ENCODE assay signal across 23 mouse cellular contexts in genomic region chr8:45521595-45521994, GRCm38 (mm10). TPM values are rescaled to one million over a fixed set of nuclear protein-coding genes. Genes with fewer than 3 reads are reported as not detected.
DNase-seq lines count a peak whose midpoint lies in the region; ATAC-seq and TF ChIP-seq lines count a peak whose summit lies in the region.
"Had no signal": no experiment of that assay in that cellular context is flagged by ENCODE, and none has a peak within 500 bp of the region (broad histone marks: within the 10 kb centered on the region; RNA-seq: fewer than 3 reads in every experiment).

No protein-coding gene starts in this region.

- peak; percentile 56; the same call in 1 of the 2 replicates for ATAC-seq in midbrain, embryonic 15.5 days (replicated peaks)
- no peak for ATAC-seq in midbrain, embryonic 11.5 days (ENCODE audit: low FRiP score)
- peak; percentile 68; the same call in 1 of the 2 replicates for ATAC-seq in neural tube, embryonic 14.5 days (ENCODE audit: low read depth)
- no peak for ATAC-seq in forebrain, embryonic 11.5 days (replicated peaks; ENCODE audit: low FRiP score)
- ATAC-seq in forebrain, embryonic 16.5 days, result no peak
- ATAC-seq: activated CD4-positive, CD25-positive, alpha-beta regulatory T cell, adult 4 months; inflammation-experienced regulatory T-cells, adult 6 months; liver, postnatal 0 days had no signal

- DNase-seq in kidney, adult 2 months, result peak; percentile 22
- no peak for DNase-seq in kidney, adult 18-20 months
- no peak for DNase-seq in midbrain, embryonic 11.5 days (ENCODE audit: low spot score, missing footprints)
- DNase-seq in forebrain, embryonic 11.5 days (ENCODE audit: low spot score), result no peak
- DNase-seq: adrenal gland, postnatal 14 days; cerebellum, adult 11-12 months; cerebellum, postnatal 14 days; embryo, embryonic 11 days; gastrocnemius, adult 2 months; liver, postnatal 0 days; lung, postnatal 14 days; thymus, postnatal 25 days had no signal

- TF ChIP-seq CTCF in kidney, adult 2 months (conservative IDR thresholded peaks at IDR 0.05; ENCODE audit: insufficient read depth, insufficient read length, low read depth, low read length), result no peak

- H3K4me3 ChIP-seq in kidney, adult 2 months (ENCODE audit: insufficient read depth, low read depth, low read length), result no peak overlapping the region
- H3K4me3 ChIP-seq in midbrain, embryonic 15.5 days, result no peak overlapping the region
- H3K4me3 ChIP-seq in midbrain, embryonic 11.5 days (ENCODE audit: low read depth, low read length), result no peak overlapping the region
- no peak overlapping the region for H3K4me3 ChIP-seq in neural tube, embryonic 14.5 days (ENCODE audit: low read depth, low read length)
- no peak overlapping the region for H3K4me3 ChIP-seq in forebrain, embryonic 11.5 days (ENCODE audit: low read depth, low read length)
- no peak overlapping the region for H3K4me3 ChIP-seq in forebrain, embryonic 16.5 days (replicated peaks; ENCODE audit: low read length)
- H3K4me3 ChIP-seq: embryonic facial prominence, embryonic 15.5 days; gastrocnemius, adult 2 months; heart, embryonic 10.5 days; layer of hippocampus, adult 2 months; limb, embryonic 10.5 days; megakaryocyte, embryonic 14.5 days had no signal

- H3K27ac ChIP-seq in kidney, adult 2 months (ENCODE audit: insufficient read depth, low read depth, low read length), result no peak overlapping the region
- H3K27ac ChIP-seq in midbrain, embryonic 15.5 days, result no peak overlapping the region
- no peak overlapping the region for H3K27ac ChIP-seq in midbrain, embryonic 11.5 days (ENCODE audit: low read depth, low read length)
- H3K27ac ChIP-seq in neural tube, embryonic 14.5 days (ENCODE audit: low read depth, low read length), result no peak overlapping the region
- no peak overlapping the region for H3K27ac ChIP-seq in forebrain, embryonic 11.5 days (ENCODE audit: low read depth, low read length)
- no peak overlapping the region for H3K27ac ChIP-seq in forebrain, embryonic 16.5 days (ENCODE audit: low read length)
- H3K27ac ChIP-seq: embryonic facial prominence, embryonic 15.5 days; gastrocnemius, adult 2 months; heart, embryonic 10.5 days; layer of hippocampus, adult 2 months; limb, embryonic 10.5 days had no signal

- no peaks in the 10 kb centered on the region for H3K36me3 ChIP-seq in kidney, adult 2 months (ENCODE audit: control insufficient read depth, insufficient read depth, low read length)
- no peaks in the 10 kb centered on the region for H3K36me3 ChIP-seq in midbrain, embryonic 15.5 days (replicated peaks)
- no peaks in the 10 kb centered on the region for H3K36me3 ChIP-seq in midbrain, embryonic 11.5 days (ENCODE audit: control insufficient read depth, insufficient read depth, low read length)
- no peaks in the 10 kb centered on the region for H3K36me3 ChIP-seq in neural tube, embryonic 14.5 days (ENCODE audit: control insufficient read depth, insufficient read depth, low read length)
- no peaks in the 10 kb centered on the region for H3K36me3 ChIP-seq in forebrain, embryonic 11.5 days (ENCODE audit: control insufficient read depth, insufficient read depth, low read length)
- peaks cover 2% of the 10 kb centered on the region for H3K36me3 ChIP-seq in forebrain, embryonic 16.5 days (ENCODE audit: control insufficient read depth, insufficient read depth)
- H3K36me3 ChIP-seq: embryonic facial prominence, embryonic 15.5 days; G1E; heart, embryonic 10.5 days; limb, embryonic 10.5 days had no signal

- H3K9ac ChIP-seq in midbrain, embryonic 15.5 days, result no peak overlapping the region
- H3K9ac ChIP-seq in midbrain, embryonic 11.5 days (ENCODE audit: low read length), result no peak overlapping the region
- no peak overlapping the region for H3K9ac ChIP-seq in neural tube, embryonic 14.5 days (replicated peaks; ENCODE audit: low read depth, low read length)
- no peak overlapping the region for H3K9ac ChIP-seq in forebrain, embryonic 11.5 days (ENCODE audit: low read length)
- no peak overlapping the region for H3K9ac ChIP-seq in forebrain, embryonic 16.5 days (replicated peaks; ENCODE audit: low read depth, low read length)
- H3K9ac ChIP-seq: embryonic facial prominence, embryonic 15.5 days; liver, postnatal 0 days had no signal

- 31% methylated on average over 6 of the region's 6 CpGs for WGBS in kidney, adult 2 months
- 74% methylated on average over 6 of the region's 6 CpGs for WGBS in midbrain, embryonic 15.5 days
- 88% methylated on average over 6 of the region's 6 CpGs for WGBS in midbrain, embryonic 11.5 days
- 49% methylated on average over 6 of the region's 6 CpGs for WGBS in neural tube, embryonic 14.5 days
- 85% methylated on average over 6 of the region's 6 CpGs for WGBS in forebrain, embryonic 11.5 days
- 89% methylated on average over 6 of the region's 6 CpGs for WGBS in forebrain, embryonic 16.5 days

- H3K27me3 ChIP-seq in kidney, adult 2 months (replicated peaks; ENCODE audit: control insufficient read depth, insufficient read depth, low read length), result no peaks in the 10 kb centered on the region
- H3K27me3 ChIP-seq in midbrain, embryonic 15.5 days (replicated peaks), result no peaks in the 10 kb centered on the region
- H3K27me3 ChIP-seq in midbrain, embryonic 11.5 days (ENCODE audit: control insufficient read depth, insufficient read depth, low read length), result no peaks in the 10 kb centered on the region
- H3K27me3 ChIP-seq in neural tube, embryonic 14.5 days (ENCODE audit: control insufficient read depth, insufficient read depth, low read length), result no peaks in the 10 kb centered on the region
- H3K27me3 ChIP-seq in forebrain, embryonic 11.5 days (ENCODE audit: control insufficient read depth, insufficient read depth, low read length), result no peaks in the 10 kb centered on the region
- H3K27me3 ChIP-seq in forebrain, embryonic 16.5 days (replicated peaks; ENCODE audit: control insufficient read depth, insufficient read depth, low read length), result no peaks in the 10 kb centered on the region
- H3K27me3 ChIP-seq: embryonic facial prominence, embryonic 15.5 days; megakaryocyte, embryonic 14.5 days had no signal

- no peak overlapping the region for H3K4me2 ChIP-seq in midbrain, embryonic 15.5 days
- no peak overlapping the region for H3K4me2 ChIP-seq in midbrain, embryonic 11.5 days
- H3K4me2 ChIP-seq in neural tube, embryonic 14.5 days (ENCODE audit: low read depth, low read length), result no peak overlapping the region
- H3K4me2 ChIP-seq in forebrain, embryonic 11.5 days (ENCODE audit: low read depth, low read length, severe bottlenecking), result no peak overlapping the region
- no peak overlapping the region for H3K4me2 ChIP-seq in forebrain, embryonic 16.5 days (ENCODE audit: low read length)
- H3K4me2 ChIP-seq: embryonic facial prominence, embryonic 15.5 days had no signal

- no peaks in the 10 kb centered on the region for H3K9me3 ChIP-seq in midbrain, embryonic 15.5 days
- H3K9me3 ChIP-seq in midbrain, embryonic 11.5 days (ENCODE audit: control insufficient read depth, low read length), result no peaks in the 10 kb centered on the region
- no peaks in the 10 kb centered on the region for H3K9me3 ChIP-seq in neural tube, embryonic 14.5 days (ENCODE audit: control insufficient read depth, low read length)
- no peaks in the 10 kb centered on the region for H3K9me3 ChIP-seq in forebrain, embryonic 11.5 days (ENCODE audit: control insufficient read depth, low read length)
- no peaks in the 10 kb centered on the region for H3K9me3 ChIP-seq in forebrain, embryonic 16.5 days (ENCODE audit: control insufficient read depth, low read length)
- H3K9me3 ChIP-seq: embryonic facial prominence, embryonic 15.5 days; heart, embryonic 10.5 days; limb, embryonic 10.5 days had no signal

- H3K4me1 ChIP-seq in kidney, adult 2 months (ENCODE audit: control insufficient read depth, insufficient read depth, low read length), result no peaks in the 10 kb centered on the region
- H3K4me1 ChIP-seq in midbrain, embryonic 15.5 days, result no peaks in the 10 kb centered on the region
- H3K4me1 ChIP-seq in midbrain, embryonic 11.5 days (ENCODE audit: control insufficient read depth, insufficient read depth, low read length), result no peaks in the 10 kb centered on the region
- peaks cover 2% of the 10 kb centered on the region; the same call in 1 of the 2 replicates for H3K4me1 ChIP-seq in neural tube, embryonic 14.5 days (ENCODE audit: control insufficient read depth, insufficient read depth, low read length)
- no peaks in the 10 kb centered on the region for H3K4me1 ChIP-seq in forebrain, embryonic 11.5 days (replicated peaks; ENCODE audit: control insufficient read depth, insufficient read depth, low read length)
- no peaks in the 10 kb centered on the region for H3K4me1 ChIP-seq in forebrain, embryonic 16.5 days (replicated peaks; ENCODE audit: control insufficient read depth, insufficient read depth, low read length)
- H3K4me1 ChIP-seq: embryonic facial prominence, embryonic 15.5 days; heart, embryonic 10.5 days; limb, embryonic 10.5 days; megakaryocyte, embryonic 14.5 days had no signal

- no peak for TF ChIP-seq POLR2A in kidney, adult 2 months (IDR thresholded peaks at IDR 0.05; ENCODE audit: low read depth, low read length)

RNA-seq across cellular contexts. Expression of gene Sorbs2, which starts 14.0 kb away (rescaled TPM):
- 13.9 and 22.1 TPM in 2 replicates for polyA plus RNA-seq in kidney, adult 2 months (2012; rRNA removed)
- polyA plus RNA-seq in midbrain, embryonic 15.5 days (2015; fragmentation: Nextera tagmentation; extraction: Ambion mirVana), result 56.8 and 65.1 TPM in 2 replicates
- 71.9 and 79.8 TPM in 2 replicates for polyA plus RNA-seq in midbrain, embryonic 11.5 days (2014; fragmentation: Nextera tagmentation; extraction: Ambion mirVana)
- 76.2 and 83.2 TPM in 2 replicates for polyA plus RNA-seq in neural tube, embryonic 14.5 days (2014; fragmentation: Nextera tagmentation; extraction: Ambion mirVana)
- polyA plus RNA-seq in forebrain, embryonic 11.5 days (2014; fragmentation: Nextera tagmentation; extraction: Ambion mirVana), result 78.7 and 83.0 TPM in 2 replicates
- 79.8 and 92.6 TPM in 2 replicates for polyA plus RNA-seq in forebrain, embryonic 16.5 days (2015; fragmentation: Nextera tagmentation; extraction: Ambion mirVana)
- polyA plus RNA-seq: G1E had no signal

Comparison
In these comparisons a context has a peak if more than half of its experiments do, and no peak if none do; other contexts are left out.
1. ATAC-seq: peak in midbrain, embryonic 15.5 days (single experiment) and neural tube, embryonic 14.5 days (single experiment); none in midbrain, embryonic 11.5 days (single experiment), forebrain, embryonic 11.5 days (single experiment) and forebrain, embryonic 16.5 days (single experiment).